Mouse (Mus musculus): Measurements from ENCODE around the gene Phf1.

DNA sequence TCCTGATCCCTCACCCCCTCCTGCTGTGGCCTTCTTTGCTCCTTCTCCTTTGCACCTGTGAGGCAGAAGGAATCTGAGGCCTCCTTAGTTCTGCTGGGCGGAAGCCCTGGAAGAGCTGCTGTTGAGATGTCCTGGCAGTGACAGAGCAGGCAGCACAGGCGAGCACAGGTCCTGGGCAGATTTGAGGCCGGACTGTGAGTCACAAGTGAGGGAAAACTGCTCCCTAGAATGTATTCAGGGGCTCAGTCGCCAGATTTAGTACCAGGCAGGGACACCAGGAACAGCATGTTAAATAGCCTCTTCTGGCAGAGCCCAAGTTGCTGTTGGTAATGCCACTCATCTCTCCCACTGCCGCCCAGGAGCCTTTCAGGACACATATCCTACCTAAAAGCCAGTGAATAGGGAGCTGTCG lies 35.4 kb downstream of the Phf1 start:
- TF ChIP-seq CTCF (IDR thresholded peaks at IDR 0.05; ENCODE audit: low read depth) (no peak), EP300 (IDR thresholded peaks at IDR 0.05; ENCODE audit: low read depth) (no peak)

Data from liver, postnatal 0 days (tissue).